ENCODE assay signal across 21 mouse cellular contexts in genomic region chr7:13059536-13059935, GRCm38 (mm10). TPM values are rescaled to one million over a fixed set of nuclear protein-coding genes. Genes with fewer than 3 reads are reported as not detected.
DNase-seq lines count a peak whose midpoint lies in the region; ATAC-seq and TF ChIP-seq lines count a peak whose summit lies in the region.
"Had no signal": no experiment of that assay in that cellular context is flagged by ENCODE, and none has a peak within 500 bp of the region (broad histone marks: within the 10 kb centered on the region; RNA-seq: fewer than 3 reads in every experiment).

No protein-coding gene starts in this region.

- H3K4me1 ChIP-seq in ES-Bruce4 (ENCODE audit: control insufficient read depth, insufficient read depth, low read length), result peaks cover 2% of the 10 kb centered on the region
- peaks cover 5% of the 10 kb centered on the region; the same call in 1 of the 2 replicates for H3K4me1 ChIP-seq in forebrain, embryonic 15.5 days
- no peaks in the 10 kb centered on the region for H3K4me1 ChIP-seq in midbrain, embryonic 15.5 days
- H3K4me1 ChIP-seq: embryonic facial prominence, embryonic 10.5 days; embryonic facial prominence, embryonic 12.5 days; forebrain, embryonic 13.5 days had no signal

- no peak for ATAC-seq in forebrain, embryonic 15.5 days (replicated peaks)
- no peak for ATAC-seq in midbrain, embryonic 15.5 days (replicated peaks)
- ATAC-seq: forebrain, embryonic 13.5 days; forebrain, embryonic 16.5 days had no signal

- H3K9me3 ChIP-seq in ES-Bruce4 (replicated peaks; ENCODE audit: control insufficient read depth, insufficient read depth, low read length, poor library complexity, severe bottlenecking), result no peaks in the 10 kb centered on the region
- H3K9me3 ChIP-seq in forebrain, embryonic 15.5 days, result no peaks in the 10 kb centered on the region
- no peaks in the 10 kb centered on the region for H3K9me3 ChIP-seq in midbrain, embryonic 15.5 days
- H3K9me3 ChIP-seq: embryonic facial prominence, embryonic 12.5 days; forebrain, embryonic 13.5 days had no signal

- H3K36me3 ChIP-seq in ES-Bruce4 (ENCODE audit: control insufficient read depth, insufficient read depth, low read length, poor library complexity, severe bottlenecking), result no peaks in the 10 kb centered on the region
- H3K36me3 ChIP-seq in forebrain, embryonic 15.5 days, result no peaks in the 10 kb centered on the region
- no peaks in the 10 kb centered on the region for H3K36me3 ChIP-seq in midbrain, embryonic 15.5 days (replicated peaks)
- H3K36me3 ChIP-seq: embryonic facial prominence, embryonic 10.5 days; embryonic facial prominence, embryonic 12.5 days had no signal

- no peak for TF ChIP-seq CTCF in ES-Bruce4 (IDR thresholded peaks at IDR 0.05; ENCODE audit: low read depth, low read length)

- no peak overlapping the region for H3K9ac ChIP-seq in ES-Bruce4 (ENCODE audit: low read depth, poor library complexity, severe bottlenecking)
- H3K9ac ChIP-seq in forebrain, embryonic 15.5 days (replicated peaks), result no peak overlapping the region
- no peak overlapping the region for H3K9ac ChIP-seq in midbrain, embryonic 15.5 days
- H3K9ac ChIP-seq: embryonic facial prominence, embryonic 12.5 days; forebrain, embryonic 13.5 days had no signal

- H3K4me2 ChIP-seq in forebrain, embryonic 15.5 days (replicated peaks), result no peak overlapping the region
- no peak overlapping the region for H3K4me2 ChIP-seq in midbrain, embryonic 15.5 days
- H3K4me2 ChIP-seq: embryonic facial prominence, embryonic 12.5 days; forebrain, embryonic 13.5 days had no signal

- H3K27me3 ChIP-seq in ES-Bruce4 (ENCODE audit: control insufficient read depth, insufficient read depth, low read length, poor library complexity, severe bottlenecking), result no peaks in the 10 kb centered on the region
- no peaks in the 10 kb centered on the region for H3K27me3 ChIP-seq in forebrain, embryonic 15.5 days
- H3K27me3 ChIP-seq in midbrain, embryonic 15.5 days (replicated peaks), result no peaks in the 10 kb centered on the region
- H3K27me3 ChIP-seq: embryonic facial prominence, embryonic 12.5 days; forebrain, embryonic 13.5 days had no signal

- no peak for TF ChIP-seq POLR2A in ES-Bruce4 (IDR thresholded peaks at IDR 0.05; ENCODE audit: insufficient read depth, low read length)

- DNase-seq in ES-CJ7 (ENCODE audit: low read depth, low spot score) (peak; percentile 91), ZHBTc4 (ENCODE audit: low read depth, low spot score) (peak; percentile 85)
- DNase-seq: adrenal gland, adult 2 months; adrenal gland, postnatal 10 days; adrenal gland, postnatal 25 days; cerebellum, adult 11-12 months; cerebellum, adult 2 months; cerebellum, adult 9-10 months; cerebellum, postnatal 10 days; cerebellum, postnatal 25 days had no signal

- no peak overlapping the region for H3K4me3 ChIP-seq in ES-Bruce4 (ENCODE audit: low read depth, low read length)
- H3K4me3 ChIP-seq in forebrain, embryonic 15.5 days, result no peak overlapping the region
- no peak overlapping the region for H3K4me3 ChIP-seq in midbrain, embryonic 15.5 days
- H3K4me3 ChIP-seq: embryonic facial prominence, embryonic 10.5 days; embryonic facial prominence, embryonic 12.5 days; forebrain, embryonic 13.5 days had no signal

- 88% methylated on average over 9 of the region's 9 CpGs for WGBS in forebrain, embryonic 15.5 days
- WGBS in midbrain, embryonic 15.5 days, result 88% methylated on average over 9 of the region's 9 CpGs

- no peak for TF ChIP-seq EP300 in ES-Bruce4 (IDR thresholded peaks at IDR 0.05; ENCODE audit: insufficient read depth, low read depth, low read length)

- 0 out of 2 replicates have a peak overlapping the region, but pooled peaks have one; percentile 25 for H3K27ac ChIP-seq in ES-Bruce4 (ENCODE audit: insufficient read depth, low read length)
- H3K27ac ChIP-seq in forebrain, embryonic 15.5 days (replicated peaks), result no peak overlapping the region
- no peak overlapping the region for H3K27ac ChIP-seq in midbrain, embryonic 15.5 days
- H3K27ac ChIP-seq: embryonic facial prominence, embryonic 10.5 days; embryonic facial prominence, embryonic 12.5 days; forebrain, embryonic 13.5 days had no signal

RNA-seq across cellular contexts. Expression of gene Mzf1, which starts 5.0 kb away (rescaled TPM):
- 0.90 and 0.93 TPM in 2 replicates for polyA plus RNA-seq in ES-Bruce4 (2011; ENCODE audit: insufficient read depth, insufficient read length, low read depth, missing spikeins)
- 7.9 and 8.7 TPM in 2 replicates for polyA plus RNA-seq in forebrain, embryonic 15.5 days (2015; fragmentation: Nextera tagmentation; extraction: Ambion mirVana)
- 10.7 and 11.4 TPM in 2 replicates for polyA plus RNA-seq in midbrain, embryonic 15.5 days (2015; fragmentation: Nextera tagmentation; extraction: Ambion mirVana)

RNA-seq across cellular contexts. Expression of gene Ube2m, which starts 21.5 kb away (rescaled TPM):
- polyA plus RNA-seq in ES-Bruce4 (2011; ENCODE audit: insufficient read depth, insufficient read length, low read depth, missing spikeins), result 195 and 239 TPM in 2 replicates
- polyA plus RNA-seq in forebrain, embryonic 15.5 days (2015; fragmentation: Nextera tagmentation; extraction: Ambion mirVana), result 118 and 131 TPM in 2 replicates
- polyA plus RNA-seq in midbrain, embryonic 15.5 days (2015; fragmentation: Nextera tagmentation; extraction: Ambion mirVana), result 141 and 162 TPM in 2 replicates

RNA-seq across cellular contexts. Expression of gene Chmp2a, which starts 24.9 kb away (rescaled TPM):
- polyA plus RNA-seq in ES-Bruce4 (2011; ENCODE audit: insufficient read depth, insufficient read length, low read depth, missing spikeins), result 153 and 159 TPM in 2 replicates
- polyA plus RNA-seq in forebrain, embryonic 15.5 days (2015; fragmentation: Nextera tagmentation; extraction: Ambion mirVana), result 180 and 184 TPM in 2 replicates
- 188 TPM in 2 replicates for polyA plus RNA-seq in midbrain, embryonic 15.5 days (2015; fragmentation: Nextera tagmentation; extraction: Ambion mirVana)

RNA-seq across cellular contexts. Expression of gene Vmn1r85, which starts 35.4 kb away (rescaled TPM):
- polyA plus RNA-seq in ES-Bruce4 (2011; ENCODE audit: insufficient read depth, insufficient read length, low read depth, missing spikeins), result 0.22 and 0.24 TPM in 2 replicates
- polyA plus RNA-seq in forebrain, embryonic 15.5 days (2015; fragmentation: Nextera tagmentation; extraction: Ambion mirVana), result 0.04 and 0.06 TPM in 2 replicates
- polyA plus RNA-seq in midbrain, embryonic 15.5 days (2015; fragmentation: Nextera tagmentation; extraction: Ambion mirVana), result 0.13 and 0.19 TPM in 2 replicates
- polyA plus RNA-seq: adrenal gland, adult 2 months; C2C12; cerebellum, adult 2 months; cortical plate, adult 2 months; embryonic facial prominence, embryonic 10.5 days; embryonic facial prominence, embryonic 12.5 days; embryonic facial prominence, embryonic 14.5 days; forebrain, embryonic 11.5 days; forebrain, embryonic 13.5 days had no signal

RNA-seq across cellular contexts. Expression of gene Zbtb45, which starts 49.7 kb away (rescaled TPM):
- 14.0 and 22.7 TPM in 2 replicates for polyA plus RNA-seq in ES-Bruce4 (2011; ENCODE audit: insufficient read depth, insufficient read length, low read depth, missing spikeins)
- 40.4 and 44.2 TPM in 2 replicates for polyA plus RNA-seq in forebrain, embryonic 15.5 days (2015; fragmentation: Nextera tagmentation; extraction: Ambion mirVana)
- 45.9 and 46.7 TPM in 2 replicates for polyA plus RNA-seq in midbrain, embryonic 15.5 days (2015; fragmentation: Nextera tagmentation; extraction: Ambion mirVana)
